Mouse (Mus musculus) neural tube, embryonic 15.5 days (tissue): ENCODE results near the gene Gfral. TPM values are rescaled to one million over a fixed set of nuclear protein-coding genes. Genes with fewer than 3 reads are reported as not detected.
"Not testable (repeated sequence)": the region's sequence is repeated elsewhere in the genome, so short reads cannot be mapped to it uniquely, and the experiment has no call there.

Experiments
- ATAC-seq: fragments of 200-750 bp; cut with Nextera tagmentation; 2 replicates; pipeline ENCODE4 v1.8.0; 2017; ENCODE audit warnings: mild to moderate bottlenecking, moderate TSS enrichment, moderate library complexity; ENCODE audit not compliant: low FRiP score
- H3K27ac ChIP-seq: fragments of 300-500 bp; sonication (generic); replicated peaks from 2 replicates; pipeline ENCODE4 v1.5.1; 2015; ENCODE audit warnings: mild to moderate bottlenecking, inconsistent platforms
- H3K27me3 ChIP-seq: fragments of 300-500 bp; sonication (generic); replicated peaks from 2 replicates; pipeline ENCODE4 v1.6.1; 2015; ENCODE audit warnings: inconsistent platforms
- H3K36me3 ChIP-seq: fragments of 300-500 bp; sonication (generic); 2 replicates; pipeline ENCODE4 v1.6.1; 2015; ENCODE audit warnings: inconsistent platforms
- H3K4me1 ChIP-seq: fragments of 300-500 bp; sonication (generic); 2 replicates; pipeline ENCODE4 v1.6.1; 2015; ENCODE audit warnings: inconsistent platforms
- H3K4me2 ChIP-seq: fragments of 300-500 bp; sonication (generic); 2 replicates; pipeline ENCODE4 v1.6.1; 2015; ENCODE audit warnings: inconsistent platforms, mild to moderate bottlenecking, moderate library complexity
- H3K4me3 ChIP-seq: fragments of 300-500 bp; sonication (generic); replicated peaks from 2 replicates; pipeline ENCODE4 v1.5.1; 2015; ENCODE audit warnings: mild to moderate bottlenecking, inconsistent platforms
- H3K9ac ChIP-seq: fragments of 300-500 bp; sonication (generic); replicated peaks from 2 replicates; pipeline ENCODE4 v1.6.1; 2015; ENCODE audit warnings: mild to moderate bottlenecking, inconsistent platforms
- H3K9me3 ChIP-seq: fragments of 300-500 bp; sonication (generic); replicated peaks from 2 replicates; pipeline ENCODE4 v1.6.1; 2016; ENCODE audit warnings: inconsistent platforms
- WGBS: fragments of 180-500 bp; shearing (Covaris S2); methylation state at CpG from one replicate; pipeline ENCODE4 v1.1.7; 2015; ENCODE audit warnings: mixed read lengths; 5-methylcytosine and 5-hydroxymethylcytosine counted together
- polyA plus RNA-seq: library from polyadenylated mRNA; unstranded; fragments of >200 nt; fragmentation: Nextera tagmentation; extraction: Ambion mirVana; gene quantifications from 2 replicates; pipeline ENCODE4 v1.2.1, GENCODE M21; 2015

Gene Gfral
- polyA plus RNA-seq, 1 experiment from 2014 or later: not detected

- 58% methylated on average over 4 of the region's 4 CpGs for WGBS
- Histone ChIP-seq H3K4me1 (no peaks in the 10 kb centered on the region), H3K36me3 (no peaks in the 10 kb centered on the region), H3K27ac (no peak overlapping the region), H3K9ac (no peak overlapping the region), H3K9me3 (no peaks in the 10 kb centered on the region), H3K27me3 (no peaks in the 10 kb centered on the region), H3K4me3 (no peak overlapping the region), H3K4me2 (no peak overlapping the region)
- no peak for ATAC-seq
Measured at GRCm38 (mm10) chr9:76214678-76215077, 1.2 kb upstream of the Gfral start.

- Histone ChIP-seq H3K27ac (no peak overlapping the region), H3K4me2 (no peak overlapping the region), H3K9ac (no peak overlapping the region), H3K4me1 (no peaks in the 10 kb centered on the region), H3K4me3 (no peak overlapping the region), H3K27me3 (no peaks in the 10 kb centered on the region), H3K9me3 (no peaks in the 10 kb centered on the region), H3K36me3 (no peaks in the 10 kb centered on the region)
- WGBS: 85% methylated on average over 4 of the region's 4 CpGs
- no peak for ATAC-seq
Measured at GRCm38 (mm10) chr9:76196917-76197316, 16.5 kb downstream of the Gfral start.

DNA sequence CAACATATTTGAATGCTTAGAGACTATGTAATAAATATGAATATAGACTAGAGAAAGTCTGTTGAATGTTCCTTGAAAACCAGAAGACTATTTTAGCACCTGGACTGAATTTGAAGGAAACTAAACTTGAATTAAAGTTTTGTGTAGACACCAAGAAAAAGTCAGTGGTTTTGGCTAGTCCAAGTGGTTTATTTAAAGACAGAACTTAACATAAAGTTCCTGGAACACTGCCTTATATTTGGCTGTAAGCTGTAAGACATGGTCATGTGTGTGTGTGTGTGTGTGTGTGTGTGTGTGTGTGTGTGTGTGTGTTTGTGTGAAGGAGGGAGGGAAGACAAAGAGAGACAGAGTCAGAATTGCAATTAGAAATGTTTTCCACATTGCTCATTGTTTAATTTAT lies 34.2 kb downstream of the Gfral start:
- H3K4me1 ChIP-seq: no peaks in the 10 kb centered on the region
- H3K4me3 ChIP-seq: no peak overlapping the region
- no peaks in the 10 kb centered on the region for H3K9me3 ChIP-seq
- no peak overlapping the region for H3K4me2 ChIP-seq
- no peak for ATAC-seq
- H3K36me3 ChIP-seq: no peaks in the 10 kb centered on the region
- H3K27ac ChIP-seq: no peak overlapping the region
- H3K27me3 ChIP-seq: no peaks in the 10 kb centered on the region
- no peak overlapping the region for H3K9ac ChIP-seq

DNA sequence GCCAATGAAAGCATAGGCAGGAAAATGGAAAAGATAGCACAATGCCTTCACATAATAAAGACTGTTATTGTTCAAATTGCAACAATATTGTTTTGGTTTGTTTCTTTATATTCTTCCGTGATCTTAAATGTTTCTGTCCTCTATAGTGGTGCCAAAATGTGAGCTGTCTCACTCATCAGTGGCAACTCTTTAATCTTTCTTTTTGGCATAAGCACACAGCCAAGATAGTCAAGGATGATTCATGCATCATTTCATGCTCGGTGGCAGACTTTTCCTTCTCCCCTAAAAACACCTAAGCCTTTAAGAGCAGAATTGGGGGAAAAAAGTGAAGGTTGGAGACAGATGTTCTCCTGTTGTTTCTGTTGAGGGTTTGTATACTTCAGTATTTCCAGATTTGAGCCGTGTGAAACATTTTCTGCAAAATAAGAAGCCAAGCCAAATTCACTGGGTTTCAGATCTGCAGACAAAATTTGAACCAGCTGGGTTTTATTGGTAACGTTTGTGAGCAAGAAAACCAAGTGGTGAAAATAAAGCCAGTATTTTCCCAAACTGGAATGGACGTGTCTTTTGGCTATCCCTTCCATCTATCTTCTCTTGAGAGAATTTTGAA lies 40.7 kb downstream of the Gfral start:
- H3K36me3 ChIP-seq: no peaks in the 10 kb centered on the region
- WGBS: 84% methylated on average over 5 of the region's 5 CpGs
- no peaks in the 10 kb centered on the region for H3K27me3 ChIP-seq
- H3K9me3 ChIP-seq: no peaks in the 10 kb centered on the region
- H3K4me2 ChIP-seq: no peak overlapping the region
- H3K27ac ChIP-seq: no peak overlapping the region
- H3K9ac ChIP-seq: no peak overlapping the region
- ATAC-seq: no peak
- no peaks in the 10 kb centered on the region for H3K4me1 ChIP-seq
- no peak overlapping the region for H3K4me3 ChIP-seq

- Histone ChIP-seq H3K9me3 (no peaks in the 10 kb centered on the region), H3K27me3 (no peaks in the 10 kb centered on the region), H3K4me2 (no peak overlapping the region), H3K4me1 (no peaks in the 10 kb centered on the region), H3K27ac (no peak overlapping the region), H3K9ac (no peak overlapping the region), H3K4me3 (no peak overlapping the region), H3K36me3 (no peaks in the 10 kb centered on the region)
- no peak for ATAC-seq
- WGBS: 51% methylated on average over 3 of the region's 3 CpGs
Measured at GRCm38 (mm10) chr9:76168355-76168754, 45.1 kb downstream of the Gfral start.

DNA sequence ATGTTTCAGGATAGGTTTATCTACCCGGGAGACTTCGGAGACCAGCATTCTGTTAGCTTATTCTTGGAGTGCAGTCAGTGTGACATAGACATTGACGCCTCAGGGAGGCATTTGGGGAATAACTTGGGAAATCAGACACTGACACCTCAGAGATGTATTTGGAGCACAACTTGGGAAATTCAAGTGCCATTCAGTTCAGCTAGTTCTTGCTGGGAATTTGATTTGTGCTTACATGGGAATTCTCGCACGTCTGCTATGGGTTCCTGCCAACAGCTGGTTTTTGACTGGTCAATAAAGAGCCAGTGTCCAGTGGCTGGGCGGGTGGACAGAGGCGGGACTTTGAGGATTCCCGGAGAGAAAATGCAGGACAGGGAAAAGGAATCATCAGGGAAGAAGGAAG lies 51.0 kb downstream of the Gfral start:
- Histone ChIP-seq H3K9ac (no peak overlapping the region), H3K36me3 (no peaks in the 10 kb centered on the region), H3K4me2 (no peak overlapping the region), H3K4me1 (no peaks in the 10 kb centered on the region), H3K4me3 (no peak overlapping the region), H3K27me3 (no peaks in the 10 kb centered on the region), H3K27ac (no peak overlapping the region), H3K9me3 (no peaks in the 10 kb centered on the region)
- ATAC-seq: no peak
- 73% methylated on average over 8 of the region's 8 CpGs for WGBS

- Histone ChIP-seq H3K27me3 (no peaks in the 10 kb centered on the region), H3K9ac (no peak overlapping the region), H3K27ac (no peak overlapping the region), H3K4me1 (no peaks in the 10 kb centered on the region), H3K4me2 (no peak overlapping the region), H3K4me3 (no peak overlapping the region), H3K36me3 (no peaks in the 10 kb centered on the region), H3K9me3 (no peaks in the 10 kb centered on the region)
- no peak for ATAC-seq
- 65% methylated on average over 3 of the region's 3 CpGs for WGBS
Measured at GRCm38 (mm10) chr9:76145593-76145992, 67.9 kb downstream of the Gfral start.

GRCm38 (mm10) chr9:76138378-76139109 lies 74.9 kb downstream of the Gfral start:
- Histone ChIP-seq H3K9ac (no peak overlapping the region), H3K27me3 (no peaks in the 10 kb centered on the region), H3K27ac (no peak overlapping the region), H3K9me3 (no peaks in the 10 kb centered on the region), H3K4me2 (no peak overlapping the region), H3K36me3 (no peaks in the 10 kb centered on the region), H3K4me3 (no peak overlapping the region), H3K4me1 (no peaks in the 10 kb centered on the region)
- peak; percentile 24; the same call in 1 of the 2 replicates for ATAC-seq
- 71% methylated on average over 3 of the region's 3 CpGs for WGBS

- Histone ChIP-seq H3K36me3 (no peaks in the 10 kb centered on the region), H3K27ac (no peak overlapping the region), H3K27me3 (no peaks in the 10 kb centered on the region), H3K4me3 (no peak overlapping the region), H3K9ac (no peak overlapping the region), H3K4me1 (no peaks in the 10 kb centered on the region), H3K9me3 (no peaks in the 10 kb centered on the region), H3K4me2 (no peak overlapping the region)
- WGBS: 82% methylated on average over 6 of the region's 6 CpGs
- no peak for ATAC-seq
Measured at GRCm38 (mm10) chr9:76134042-76134441, 79.4 kb downstream of the Gfral start.

DNA sequence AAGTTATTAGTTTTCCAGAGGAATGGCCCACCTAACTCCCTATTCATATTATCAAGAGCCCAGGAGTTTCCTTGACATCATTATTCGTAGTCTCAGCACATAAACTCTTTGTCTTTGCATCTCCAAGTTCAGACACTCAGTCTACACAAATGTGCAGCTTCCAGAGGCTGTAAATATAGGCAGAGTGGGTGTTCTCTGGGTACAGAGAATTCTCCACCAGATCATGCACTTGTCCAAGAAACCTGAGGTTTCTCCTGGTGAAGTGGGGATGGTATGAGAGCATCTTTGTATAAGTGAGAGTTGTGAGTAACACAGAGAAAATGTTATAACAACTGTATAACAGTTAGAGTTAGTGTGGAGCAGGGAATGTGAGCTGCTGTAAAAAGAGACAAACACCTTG lies 84.1 kb downstream of the Gfral start:
- H3K4me2 ChIP-seq: no peak overlapping the region
- no peaks in the 10 kb centered on the region for H3K27me3 ChIP-seq
- H3K4me1 ChIP-seq: no peaks in the 10 kb centered on the region
- ATAC-seq: no peak
- no peak overlapping the region for H3K4me3 ChIP-seq
- 70% methylated on average over 1 of the region's 1 CpGs for WGBS
- H3K9me3 ChIP-seq: no peaks in the 10 kb centered on the region
- no peak overlapping the region for H3K27ac ChIP-seq
- H3K9ac ChIP-seq: no peak overlapping the region
- no peaks in the 10 kb centered on the region for H3K36me3 ChIP-seq

- Histone ChIP-seq H3K4me2 (no peak overlapping the region), H3K9me3 (no peaks in the 10 kb centered on the region), H3K4me1 (no peaks in the 10 kb centered on the region), H3K9ac (no peak overlapping the region), H3K4me3 (no peak overlapping the region), H3K27ac (no peak overlapping the region), H3K27me3 (no peaks in the 10 kb centered on the region), H3K36me3 (no peaks in the 10 kb centered on the region)
- ATAC-seq: no peak
- 81% methylated on average over 4 of the region's 4 CpGs for WGBS
Measured at GRCm38 (mm10) chr9:76124249-76124648, 89.2 kb downstream of the Gfral start.

GRCm38 (mm10) chr9:76122888-76123287 lies 90.6 kb downstream of the Gfral start:
- not testable (repeated sequence) for H3K9me3 ChIP-seq, H3K4me2 ChIP-seq, H3K4me1 ChIP-seq, H3K27me3 ChIP-seq, H3K9ac ChIP-seq, H3K36me3 ChIP-seq, H3K4me3 ChIP-seq, H3K27ac ChIP-seq
- peak; percentile 79; the same call in 1 of the 2 replicates for ATAC-seq
- 3% methylated on average over 2 of the region's 2 CpGs for WGBS
